Mouse (Mus musculus): ENCODE measurements around the gene Map4k1.

DNA sequence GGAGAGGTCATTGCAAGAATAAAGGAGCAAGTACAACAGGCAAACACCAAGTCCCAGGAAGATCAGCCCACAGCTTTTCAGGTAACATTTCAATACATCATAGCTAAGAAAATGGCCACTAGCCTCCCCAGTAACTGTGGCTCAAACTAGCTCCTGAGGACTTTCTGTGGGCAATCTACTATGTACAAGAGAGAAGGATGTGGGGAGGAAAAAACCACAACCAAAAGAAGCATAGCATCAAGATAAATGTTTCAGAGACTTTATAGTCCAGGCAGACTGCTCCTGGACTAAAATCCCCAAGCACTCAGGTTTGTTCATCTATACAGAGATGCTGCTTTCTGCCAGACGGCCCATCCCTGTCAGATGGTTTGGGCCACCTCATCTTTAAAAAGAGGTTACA, 25.6 kb upstream of the Map4k1 start:
- TF ChIP-seq CTCF (IDR thresholded peaks at IDR 0.05; ENCODE audit: insufficient read depth, low read depth, low read length) (no peak), POLR2A (IDR thresholded peaks at IDR 0.05; ENCODE audit: insufficient read depth, low read depth, low read length) (no peak)

Data from olfactory bulb, adult 2 months (tissue).